Mouse (Mus musculus) left cerebral cortex, adult 8-10 months (tissue): ENCODE data around the gene Tm4sf5. TPM values are rescaled to one million over a fixed set of nuclear protein-coding genes. Genes with fewer than 3 reads are reported as not detected.
"Not testable (repeated sequence)": the region's sequence is repeated elsewhere in the genome, so short reads cannot be mapped to it uniquely, and the experiment has no call there.

ENCODE experiments used
- DNase-seq, 2 experiments: peaks; one replicate each; pipeline ENCODE4 v3.0.0; 2022; ENCODE audit warnings: low spot score in 2 of 2
- total RNA-seq, 4 experiments: library from RNA; stranded (reverse); gene quantifications; 2 replicates each; pipeline ENCODE4 v1.2.4; 2022

The Tm4sf5 gene
- total RNA-seq = 1 to 10 TPM in 1 of 4 experiments, not detected in 3; 1.1 TPM

- no peak for DNase-seq
Observed at GRCm38 (mm10) chr11:70504970-70505369, at the start of gene Tm4sf5. TSS of gene Tm4sf5 (plus strand) at chr11:70505244.

GRCm38 (mm10) chr11:70458688-70459600 lies 46.1 kb upstream of the Tm4sf5 start, which contains the start of gene Zmynd15:
TSS of gene Zmynd15 (plus strand) at chr11:70459433.
- DNase-seq = no peak

GRCm38 (mm10) chr11:70459601-70460101 lies 45.4 kb upstream of the Tm4sf5 start, which contains the start of gene Cxcl16:
TSS of gene Cxcl16 (minus strand) at chr11:70459984.
- DNase-seq = no peak

GRCm38 (mm10) chr11:70463970-70464369 lies 41.1 kb upstream of the Tm4sf5 start:
- no peak for DNase-seq

- DNase-seq = no peak
Observed at GRCm38 (mm10) chr11:70465211-70465610, 39.8 kb upstream of the Tm4sf5 start.

GRCm38 (mm10) chr11:70465824-70466223 lies 39.2 kb upstream of the Tm4sf5 start:
- no peak for DNase-seq

GRCm38 (mm10) chr11:70467902-70468619 lies 37.0 kb upstream of the Tm4sf5 start:
- no peak for DNase-seq

GRCm38 (mm10) chr11:70469764-70470163 lies 35.3 kb upstream of the Tm4sf5 start:
- DNase-seq = no peak

- no peak for DNase-seq
Observed at GRCm38 (mm10) chr11:70472716-70473115, 32.3 kb upstream of the Tm4sf5 start.

GRCm38 (mm10) chr11:70473291-70473690 lies 31.8 kb upstream of the Tm4sf5 start:
- not testable (repeated sequence) for DNase-seq

- no peak for DNase-seq
Observed at GRCm38 (mm10) chr11:70474872-70475534, 30.0 kb upstream of the Tm4sf5 start.

- no peak for DNase-seq
Observed at GRCm38 (mm10) chr11:70485498-70485897, 19.5 kb upstream of the Tm4sf5 start.

GRCm38 (mm10) chr11:70487816-70488215 lies 17.2 kb upstream of the Tm4sf5 start:
- DNase-seq = no peak

- no peak for DNase-seq
Observed at GRCm38 (mm10) chr11:70489138-70489537, 15.9 kb upstream of the Tm4sf5 start.

- DNase-seq = no peak
Observed at GRCm38 (mm10) chr11:70489684-70490083, 15.4 kb upstream of the Tm4sf5 start.

GRCm38 (mm10) chr11:70499566-70500475 lies 5.2 kb upstream of the Tm4sf5 start:
- no peak for DNase-seq

- no peak for DNase-seq
Observed at GRCm38 (mm10) chr11:70500476-70500812, 4.6 kb upstream of the Tm4sf5 start.

- DNase-seq = no peak
Observed at GRCm38 (mm10) chr11:70502018-70502417, 3.0 kb upstream of the Tm4sf5 start.

GRCm38 (mm10) chr11:70506385-70506784 lies 1.3 kb downstream of the Tm4sf5 start:
- DNase-seq = no peak

GRCm38 (mm10) chr11:70506962-70507515 lies 2.0 kb downstream of the Tm4sf5 start:
- DNase-seq = no peak
